Mouse (Mus musculus) embryonic facial prominence, embryonic 13.5 days (tissue): Measurements from ENCODE around the gene Scarf1. TPM values are rescaled to one million over a fixed set of nuclear protein-coding genes. Genes with fewer than 3 reads are reported as not detected.
"Not testable (repeated sequence)": the region's sequence is repeated elsewhere in the genome, so short reads cannot be mapped to it uniquely, and the experiment has no call there.

Experiments used
- ATAC-seq: fragments of 200-750 bp; cut with Nextera tagmentation; 2 replicates; pipeline ENCODE4 v1.8.0; 2017; ENCODE audit warnings: low read depth; ENCODE audit not compliant: insufficient number of reproducible peaks, insufficient read depth, low FRiP score, low TSS enrichment
- H3K27ac ChIP-seq: fragments of 300-500 bp; sonication (generic); 2 replicates; pipeline ENCODE4 v1.5.1; 2015; ENCODE audit warnings: moderate library complexity, mild to moderate bottlenecking, inconsistent platforms
- H3K27me3 ChIP-seq: fragments of 300-500 bp; sonication (generic); 2 replicates; pipeline ENCODE4 v1.6.1; 2015; ENCODE audit warnings: mild to moderate bottlenecking, inconsistent platforms
- H3K36me3 ChIP-seq: fragments of 300-500 bp; sonication (generic); 2 replicates; pipeline ENCODE4 v1.6.1; 2015; ENCODE audit warnings: mild to moderate bottlenecking, inconsistent platforms
- H3K4me1 ChIP-seq: fragments of 300-500 bp; sonication (generic); 2 replicates; pipeline ENCODE4 v1.6.1; 2015; ENCODE audit warnings: inconsistent platforms
- H3K4me2 ChIP-seq: fragments of 300-500 bp; sonication (generic); 2 replicates; pipeline ENCODE4 v1.6.1; 2015; ENCODE audit warnings: moderate library complexity, mild to moderate bottlenecking, inconsistent platforms
- H3K4me3 ChIP-seq: fragments of 300-500 bp; sonication (generic); 2 replicates; pipeline ENCODE4 v1.5.1; 2015; ENCODE audit warnings: mild to moderate bottlenecking, inconsistent platforms
- H3K9ac ChIP-seq: fragments of 300-500 bp; sonication (generic); 2 replicates; pipeline ENCODE4 v1.6.1; 2015; ENCODE audit warnings: mild to moderate bottlenecking, inconsistent platforms
- H3K9me3 ChIP-seq: fragments of 300-500 bp; sonication (generic); 2 replicates; pipeline ENCODE4 v1.6.1; 2016; ENCODE audit warnings: inconsistent platforms
- WGBS: fragments of 180-500 bp; shearing (Covaris S2); methylation state at CpG from one replicate; pipeline ENCODE4 v1.1.7; 2015; ENCODE audit warnings: mixed read lengths; 5-methylcytosine and 5-hydroxymethylcytosine counted together
- polyA plus RNA-seq: library from polyadenylated mRNA; unstranded; fragments of >200 nt; fragmentation: Nextera tagmentation; extraction: Ambion mirVana; gene quantifications from 2 replicates; pipeline ENCODE4 v1.2.1, GENCODE M21; 2015

Scarf1 gene
- polyA plus RNA-seq, 1 experiment from 2014 or later: 5.0 TPM

DNA sequence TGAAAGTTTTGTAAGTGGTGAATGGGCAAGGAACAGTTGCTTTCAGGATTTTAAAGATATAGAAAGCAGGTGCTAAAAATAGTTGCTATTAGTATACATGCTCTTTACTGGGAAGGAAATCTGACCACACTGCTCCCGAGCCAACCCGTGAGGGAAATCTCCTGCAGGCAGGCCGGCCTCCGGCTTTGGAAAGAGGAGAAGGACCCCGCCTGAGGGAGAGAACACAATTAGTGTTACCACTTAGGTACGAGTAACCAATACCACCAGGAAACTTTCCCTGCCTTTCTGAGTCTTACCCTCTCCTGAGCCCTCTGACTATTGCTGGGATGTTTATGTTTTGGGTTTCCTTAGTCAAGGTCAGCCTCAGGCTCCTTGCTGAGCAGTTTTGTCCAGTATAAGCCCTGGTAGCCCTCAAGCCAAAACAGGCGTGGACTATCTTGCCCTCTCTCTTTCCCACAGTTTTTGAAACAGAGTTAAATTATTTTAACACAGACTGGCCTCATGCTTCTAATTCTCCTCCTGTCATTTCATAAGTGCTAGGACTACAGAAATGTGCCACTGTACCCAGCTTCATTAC lies 39.7 kb downstream of the Scarf1 start:
- no peaks in the 10 kb centered on the region for H3K9me3 ChIP-seq
- H3K4me1 ChIP-seq: peaks cover 35% of the 10 kb centered on the region
- no peaks in the 10 kb centered on the region for H3K36me3 ChIP-seq
- H3K4me3 ChIP-seq: no peak overlapping the region
- peak overlapping the region; percentile 62; the same call in 1 of the 2 replicates for H3K27ac ChIP-seq
- H3K4me2 ChIP-seq: no peak overlapping the region
- 11% methylated on average over 7 of the region's 7 CpGs for WGBS
- H3K9ac ChIP-seq: no peak overlapping the region
- H3K27me3 ChIP-seq: no peaks in the 10 kb centered on the region
- no peak for ATAC-seq

- not testable (repeated sequence) for H3K9me3 ChIP-seq, H3K9ac ChIP-seq, H3K27me3 ChIP-seq, H3K4me2 ChIP-seq, H3K36me3 ChIP-seq, H3K4me3 ChIP-seq, ATAC-seq, H3K27ac ChIP-seq
- peaks cover 25% of the 10 kb centered on the region for H3K4me1 ChIP-seq
- 89% methylated on average over 6 of the region's 6 CpGs for WGBS
These were observed 42.7 kb downstream of the Scarf1 start for GRCm38 (mm10) chr11:75556006-75556405.

- Histone ChIP-seq H3K9ac (no peak overlapping the region), H3K36me3 (no peaks in the 10 kb centered on the region), H3K4me2 (no peak overlapping the region), H3K4me3 (no peak overlapping the region), H3K9me3 (no peaks in the 10 kb centered on the region), H3K4me1 (peaks cover 14% of the 10 kb centered on the region), H3K27ac (no peak overlapping the region), H3K27me3 (no peaks in the 10 kb centered on the region)
- no peak for ATAC-seq
- 50% methylated on average over 6 of the region's 6 CpGs for WGBS
These were observed 43.8 kb downstream of the Scarf1 start for GRCm38 (mm10) chr11:75557142-75557541.

DNA sequence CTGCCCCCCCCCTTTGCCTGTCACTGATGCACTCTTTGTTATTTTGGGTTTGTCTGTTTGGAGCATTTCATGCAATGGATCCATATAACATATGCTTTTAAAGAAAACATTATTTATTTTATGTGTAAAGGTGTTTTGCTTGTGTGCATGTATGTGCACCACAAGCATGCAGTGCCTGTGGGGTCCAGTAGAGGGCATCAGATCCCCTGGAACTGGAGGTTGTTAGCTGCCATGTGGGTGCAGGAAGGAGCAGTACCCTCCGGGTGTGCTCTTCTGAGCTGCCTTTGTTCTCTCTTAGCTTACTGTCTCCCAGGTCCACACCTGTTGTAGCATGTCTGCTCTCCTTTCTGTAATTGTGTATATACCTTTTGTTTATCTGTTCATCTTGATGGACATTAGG lies 44.8 kb downstream of the Scarf1 start:
- Histone ChIP-seq H3K27me3 (no peaks in the 10 kb centered on the region), H3K27ac (no peak overlapping the region), H3K9ac (no peak overlapping the region), H3K36me3 (no peaks in the 10 kb centered on the region), H3K4me1 (peaks cover 5% of the 10 kb centered on the region), H3K9me3 (no peaks in the 10 kb centered on the region), H3K4me3 (no peak overlapping the region), H3K4me2 (no peak overlapping the region)
- WGBS: 72% methylated on average over 1 of the region's 1 CpGs
- ATAC-seq: no peak

DNA sequence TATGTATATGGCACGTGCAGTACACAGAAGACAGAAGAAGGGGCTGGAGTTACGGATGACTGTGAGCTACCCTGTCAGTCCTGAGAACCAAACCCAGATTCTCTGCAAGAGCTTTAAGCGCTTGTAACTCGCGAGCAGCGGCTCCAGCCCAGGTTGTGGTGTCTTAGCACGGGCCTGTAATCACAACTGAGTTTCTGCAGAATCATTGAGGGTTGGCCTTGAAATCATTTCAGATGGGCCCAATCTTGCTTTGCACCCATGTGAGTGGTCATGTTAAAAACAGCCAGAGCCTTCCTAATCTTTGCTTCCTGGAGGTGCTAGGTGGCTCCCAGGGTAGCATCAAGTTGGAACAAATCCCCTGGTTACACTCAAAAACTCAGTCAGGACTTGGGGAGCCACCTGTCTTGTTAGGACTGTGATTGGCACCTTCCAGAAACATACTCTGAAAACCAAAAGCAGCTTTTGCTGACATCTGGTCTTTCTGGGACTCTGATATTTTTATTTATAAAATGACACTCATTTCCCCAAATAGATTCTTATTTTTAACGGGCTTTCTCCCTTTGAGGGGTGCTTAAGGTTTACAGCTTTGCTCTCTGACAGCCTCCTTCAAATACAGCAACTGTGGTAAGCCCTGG lies 46.6 kb downstream of the Scarf1 start:
- ATAC-seq: no peak

DNA sequence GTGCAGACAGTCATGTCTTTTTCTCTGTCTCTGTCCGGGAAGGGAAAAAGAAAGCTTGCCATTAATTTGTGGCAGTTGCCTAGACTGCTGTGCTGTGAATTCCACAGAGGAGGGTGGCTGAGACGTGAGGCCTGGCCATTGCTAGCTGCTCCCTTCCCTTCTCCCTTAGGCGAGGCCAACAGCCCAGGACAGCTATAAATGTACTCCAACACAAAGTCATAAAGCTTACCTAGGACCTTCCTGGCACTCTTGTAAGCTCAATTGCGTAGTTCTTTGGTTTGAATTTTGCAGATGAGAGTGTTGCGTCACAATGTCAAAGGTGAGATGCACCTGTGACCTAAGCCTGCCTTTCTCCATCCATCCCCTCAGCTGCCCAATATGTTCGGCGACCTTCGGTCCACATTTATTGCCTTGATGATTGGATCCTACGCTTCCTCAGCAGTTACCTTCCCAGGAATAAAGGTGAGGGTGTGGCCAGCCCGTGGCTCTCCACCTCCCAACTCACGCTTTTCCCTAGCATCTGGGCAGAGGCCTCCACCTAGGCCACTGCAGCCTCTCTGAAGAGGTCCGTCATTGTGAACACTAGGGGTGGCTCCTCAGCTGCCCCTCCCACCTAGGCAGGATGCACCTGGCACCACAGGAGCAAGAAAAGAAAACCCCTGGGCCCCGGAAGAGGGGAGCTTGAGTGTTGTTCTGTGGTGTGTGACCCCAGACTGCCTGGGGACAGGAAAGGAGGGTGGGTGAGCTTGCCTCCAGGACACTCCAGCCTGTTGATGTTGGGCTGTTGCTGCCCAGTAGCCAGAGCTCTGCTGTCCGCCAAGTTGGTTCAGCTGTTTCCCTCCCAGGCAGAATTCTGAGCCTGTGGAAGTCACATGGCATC lies 47.4 kb downstream of the Scarf1 start:
- Histone ChIP-seq H3K4me3 (no peak overlapping the region), H3K36me3 (no peaks in the 10 kb centered on the region), H3K4me1 (peaks cover 9% of the 10 kb centered on the region), H3K27ac (no peak overlapping the region), H3K27me3 (no peaks in the 10 kb centered on the region), H3K4me2 (no peak overlapping the region), H3K9ac (no peak overlapping the region), H3K9me3 (no peaks in the 10 kb centered on the region)
- WGBS: 74% methylated on average over 14 of the region's 14 CpGs
- ATAC-seq: no peak

More for the DNA sequence above, 46.6 kb downstream of the Scarf1 start:
- Histone ChIP-seq H3K4me1 (peaks cover 9% of the 10 kb centered on the region), H3K4me3 (no peak overlapping the region), H3K27ac (no peak overlapping the region), H3K4me2 (no peak overlapping the region), H3K9ac (no peak overlapping the region), H3K36me3 (no peaks in the 10 kb centered on the region), H3K9me3 (no peaks in the 10 kb centered on the region), H3K27me3 (no peaks in the 10 kb centered on the region)
- 88% methylated on average over 8 of the region's 8 CpGs for WGBS

DNA sequence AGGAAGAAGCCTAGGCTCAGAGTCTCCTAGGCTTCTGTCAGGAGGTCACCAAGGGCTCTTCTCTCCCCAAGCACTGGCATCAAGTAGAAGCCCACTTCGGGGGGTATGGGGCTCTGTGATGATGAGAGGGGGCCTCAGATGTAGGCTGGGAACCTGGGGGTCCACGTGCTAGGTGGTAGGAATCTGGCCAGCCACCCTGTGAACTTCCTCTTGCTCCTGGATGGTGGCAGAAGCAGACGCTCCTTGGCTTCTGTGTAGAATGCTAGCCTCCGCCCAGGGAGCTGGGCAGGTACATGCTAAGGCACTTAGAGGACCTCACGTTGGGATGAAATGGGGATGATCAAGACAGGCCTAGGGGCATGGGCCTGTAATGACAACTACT lies 48.1 kb downstream of the Scarf1 start:
- Histone ChIP-seq H3K4me1 (peaks cover 9% of the 10 kb centered on the region), H3K36me3 (no peaks in the 10 kb centered on the region), H3K9me3 (no peaks in the 10 kb centered on the region), H3K4me3 (no peak overlapping the region), H3K4me2 (no peak overlapping the region), H3K27ac (no peak overlapping the region), H3K27me3 (no peaks in the 10 kb centered on the region), H3K9ac (no peak overlapping the region)
- WGBS: 80% methylated on average over 5 of the region's 5 CpGs
- ATAC-seq: no peak

DNA sequence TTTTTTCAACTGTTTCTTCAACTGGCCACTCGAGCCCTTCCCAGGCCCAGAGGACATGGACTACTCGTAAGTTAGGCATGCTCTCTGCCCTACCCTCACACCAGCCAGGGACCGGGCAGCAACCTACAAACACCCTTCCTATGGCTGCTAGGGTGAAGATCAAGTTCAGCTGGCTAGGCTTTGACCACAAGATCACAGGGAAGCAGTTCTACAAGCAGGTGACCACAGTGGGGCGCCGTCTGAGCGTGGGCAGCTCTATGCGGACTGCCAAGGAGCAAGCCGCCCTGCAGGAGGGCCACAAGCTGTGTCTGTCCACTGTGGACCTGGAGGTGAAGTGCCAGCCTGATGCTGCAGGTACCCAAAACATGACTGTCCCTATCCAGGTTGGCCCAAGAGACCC lies 49.5 kb downstream of the Scarf1 start:
- Histone ChIP-seq H3K27me3 (no peaks in the 10 kb centered on the region), H3K9me3 (no peaks in the 10 kb centered on the region), H3K9ac (no peak overlapping the region), H3K4me1 (peaks cover 9% of the 10 kb centered on the region), H3K36me3 (no peaks in the 10 kb centered on the region), H3K4me2 (no peak overlapping the region), H3K27ac (no peak overlapping the region), H3K4me3 (no peak overlapping the region)
- no peak for ATAC-seq
- 84% methylated on average over 8 of the region's 8 CpGs for WGBS

- H3K4me1 ChIP-seq: peaks cover 9% of the 10 kb centered on the region
- H3K27ac ChIP-seq: no peak overlapping the region
- H3K9ac ChIP-seq: no peak overlapping the region
- no peak for ATAC-seq
- H3K27me3 ChIP-seq: no peaks in the 10 kb centered on the region
- no peak overlapping the region for H3K4me2 ChIP-seq
- H3K4me3 ChIP-seq: no peak overlapping the region
- H3K36me3 ChIP-seq: no peaks in the 10 kb centered on the region
- no peaks in the 10 kb centered on the region for H3K9me3 ChIP-seq
- WGBS: 69% methylated on average over 18 of the region's 18 CpGs
These were observed 50.7 kb downstream of the Scarf1 start for GRCm38 (mm10) chr11:75563851-75564548.

GRCm38 (mm10) chr11:75565849-75566248 lies 52.5 kb downstream of the Scarf1 start:
- Histone ChIP-seq H3K9ac (no peak overlapping the region), H3K4me3 (no peak overlapping the region), H3K36me3 (no peaks in the 10 kb centered on the region), H3K27ac (no peak overlapping the region), H3K27me3 (no peaks in the 10 kb centered on the region), H3K4me1 (peaks cover 8% of the 10 kb centered on the region), H3K9me3 (no peaks in the 10 kb centered on the region), H3K4me2 (no peak overlapping the region)
- no peak for ATAC-seq
- WGBS: 60% methylated on average over 2 of the region's 2 CpGs

GRCm38 (mm10) chr11:75566276-75567196 lies 53.2 kb downstream of the Scarf1 start:
- WGBS: 79% methylated on average over 13 of the region's 13 CpGs
- Histone ChIP-seq H3K36me3 (no peaks in the 10 kb centered on the region), H3K9ac (no peak overlapping the region), H3K27ac (no peak overlapping the region), H3K27me3 (no peaks in the 10 kb centered on the region), H3K4me1 (peaks cover 6% of the 10 kb centered on the region; the same call in 1 of the 2 replicates), H3K9me3 (no peaks in the 10 kb centered on the region), H3K4me2 (no peak overlapping the region), H3K4me3 (no peak overlapping the region)
- no peak for ATAC-seq
